Mouse (Mus musculus): ENCODE results near the gene Fas. TPM values are rescaled to one million over a fixed set of nuclear protein-coding genes. Genes with fewer than 3 reads are reported as not detected.

Gene Fas
- polyA plus RNA-seq, 1 experiment from 2014 or later: 1.8 TPM

DNA sequence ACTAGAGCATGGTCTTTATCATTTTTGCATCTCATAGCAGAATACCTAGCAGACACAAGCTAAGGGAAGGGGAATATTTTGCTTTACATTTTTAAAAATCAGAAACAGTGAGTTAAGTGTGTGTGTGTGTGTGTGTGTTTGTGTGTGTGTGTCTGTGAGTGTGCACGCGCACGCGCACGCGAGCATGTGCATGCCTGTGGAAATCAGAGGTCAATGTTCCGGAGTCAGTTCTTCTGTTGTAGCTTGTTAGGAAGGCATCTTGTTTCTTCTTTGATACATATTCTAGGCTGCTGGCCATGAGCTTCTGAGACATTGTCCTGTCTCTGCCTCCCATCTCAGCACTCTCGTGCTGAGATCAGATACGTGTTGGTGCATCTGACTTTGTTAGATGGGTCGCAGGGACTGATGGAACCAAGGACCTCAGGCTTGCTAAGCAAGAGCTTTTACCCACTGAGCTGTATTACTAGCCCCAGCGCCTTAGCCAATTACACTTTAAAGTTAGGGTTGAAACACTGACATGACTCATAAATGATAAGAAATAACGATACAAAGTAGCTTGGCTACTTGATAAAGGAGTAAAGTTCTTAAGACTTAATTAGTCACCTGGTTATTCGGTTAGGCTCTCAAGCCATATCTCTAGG, 19.5 kb upstream of the Fas start:
- no peaks in the 10 kb centered on the region for H3K36me3 ChIP-seq (ENCODE audit: control insufficient read depth, insufficient read depth, low read length)
- H3K4me2 ChIP-seq (replicated peaks; ENCODE audit: low read depth, low read length): no peak overlapping the region
- H3K9ac ChIP-seq (ENCODE audit: low read depth, low read length): no peak overlapping the region
- no peak overlapping the region for H3K27ac ChIP-seq (ENCODE audit: low read depth, low read length)
- 95% methylated on average over 13 of the region's 13 CpGs for WGBS
- H3K4me1 ChIP-seq (ENCODE audit: control insufficient read depth, insufficient read depth, low read length): no peaks in the 10 kb centered on the region
- ATAC-seq (ENCODE audit: low FRiP score, low TSS enrichment): no peak
- no peaks in the 10 kb centered on the region for H3K9me3 ChIP-seq (ENCODE audit: control insufficient read depth, low read length)
- no peak overlapping the region for H3K4me3 ChIP-seq (ENCODE audit: low read length)
- H3K27me3 ChIP-seq (ENCODE audit: control insufficient read depth, insufficient read depth, low read length): no peaks in the 10 kb centered on the region

DNA sequence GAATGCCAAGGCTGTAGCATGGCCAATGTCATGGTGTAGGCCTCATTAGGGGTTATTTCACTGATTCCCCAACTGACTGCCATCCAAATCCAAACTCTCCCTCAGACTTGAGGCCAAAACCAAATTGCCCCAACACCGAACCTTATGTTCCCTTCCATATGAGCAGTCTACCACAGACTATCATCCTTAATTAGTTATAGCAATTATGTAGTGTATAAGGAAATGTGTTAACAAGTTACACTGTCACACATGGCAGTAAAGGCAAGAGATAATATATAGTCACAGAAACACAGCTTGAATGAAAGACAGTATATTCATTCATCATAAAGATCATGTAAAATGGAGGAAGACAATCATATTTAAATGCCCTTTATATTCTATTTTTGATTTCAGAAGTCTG, 17.4 kb upstream of the Fas start:
- H3K4me3 ChIP-seq (ENCODE audit: low read length): no peak overlapping the region
- H3K27ac ChIP-seq (ENCODE audit: low read depth, low read length): no peak overlapping the region
- no peaks in the 10 kb centered on the region for H3K4me1 ChIP-seq (ENCODE audit: control insufficient read depth, insufficient read depth, low read length)
- H3K36me3 ChIP-seq (ENCODE audit: control insufficient read depth, insufficient read depth, low read length): no peaks in the 10 kb centered on the region
- no peak overlapping the region for H3K9ac ChIP-seq (ENCODE audit: low read depth, low read length)
- no peaks in the 10 kb centered on the region for H3K27me3 ChIP-seq (ENCODE audit: control insufficient read depth, insufficient read depth, low read length)
- WGBS: 89% methylated on average over 1 of the region's 1 CpGs
- ATAC-seq (ENCODE audit: low FRiP score, low TSS enrichment): no peak
- H3K9me3 ChIP-seq (ENCODE audit: control insufficient read depth, low read length): no peaks in the 10 kb centered on the region
- H3K4me2 ChIP-seq (replicated peaks; ENCODE audit: low read depth, low read length): no peak overlapping the region

DNA sequence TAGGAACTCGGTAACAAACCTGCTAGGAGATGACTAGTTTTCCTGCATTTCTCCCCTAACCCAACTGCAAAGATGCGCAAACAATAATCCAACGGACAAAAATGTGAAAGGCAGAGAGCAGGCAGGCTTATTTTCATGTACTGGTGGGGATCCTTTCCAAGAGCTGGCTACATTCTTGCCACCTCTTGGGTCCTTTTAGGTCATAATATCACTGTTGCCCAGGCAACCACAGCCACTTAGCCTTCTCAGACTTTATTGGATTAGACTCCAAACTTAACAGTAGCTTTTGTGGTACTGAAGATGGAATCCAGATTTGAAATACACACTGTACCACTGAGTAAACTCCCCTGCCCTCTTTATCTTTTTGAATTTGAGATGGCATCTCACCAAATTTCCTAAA, 12.4 kb upstream of the Fas start:
- Histone ChIP-seq H3K4me2 (replicated peaks; ENCODE audit: low read depth, low read length) (no peak overlapping the region), H3K9ac (ENCODE audit: low read depth, low read length) (no peak overlapping the region), H3K27ac (ENCODE audit: low read depth, low read length) (no peak overlapping the region), H3K9me3 (ENCODE audit: control insufficient read depth, low read length) (no peaks in the 10 kb centered on the region), H3K4me1 (ENCODE audit: control insufficient read depth, insufficient read depth, low read length) (no peaks in the 10 kb centered on the region), H3K36me3 (ENCODE audit: control insufficient read depth, insufficient read depth, low read length) (no peaks in the 10 kb centered on the region), H3K27me3 (ENCODE audit: control insufficient read depth, insufficient read depth, low read length) (no peaks in the 10 kb centered on the region), H3K4me3 (ENCODE audit: low read length) (no peak overlapping the region)
- ATAC-seq (ENCODE audit: low FRiP score, low TSS enrichment): no peak
- WGBS: 85% methylated on average over 3 of the region's 3 CpGs

DNA sequence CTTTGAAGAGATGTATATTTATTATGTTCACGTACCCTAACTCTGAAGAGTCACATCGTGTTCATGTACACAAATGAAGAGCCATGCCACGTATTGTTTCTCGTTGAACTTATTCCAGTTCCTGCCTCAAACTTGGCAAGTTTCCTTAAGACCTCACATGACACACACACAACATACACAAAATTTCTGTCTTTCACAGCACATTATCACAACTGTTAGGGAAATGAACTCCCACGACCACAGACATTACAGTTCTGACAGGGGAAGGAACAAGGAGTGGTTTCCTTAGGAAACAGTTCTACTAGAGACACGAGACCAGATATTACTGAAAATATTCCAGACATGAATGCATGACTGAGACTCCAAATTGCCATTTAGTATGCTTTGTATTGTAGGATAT, 6.9 kb upstream of the Fas start:
- Histone ChIP-seq H3K27me3 (ENCODE audit: control insufficient read depth, insufficient read depth, low read length) (no peaks in the 10 kb centered on the region), H3K9ac (ENCODE audit: low read depth, low read length) (no peak overlapping the region), H3K4me1 (ENCODE audit: control insufficient read depth, insufficient read depth, low read length) (no peaks in the 10 kb centered on the region), H3K36me3 (ENCODE audit: control insufficient read depth, insufficient read depth, low read length) (no peaks in the 10 kb centered on the region), H3K4me3 (ENCODE audit: low read length) (no peak overlapping the region), H3K9me3 (ENCODE audit: control insufficient read depth, low read length) (no peaks in the 10 kb centered on the region), H3K27ac (ENCODE audit: low read depth, low read length) (no peak overlapping the region), H3K4me2 (replicated peaks; ENCODE audit: low read depth, low read length) (no peak overlapping the region)
- ATAC-seq (ENCODE audit: low FRiP score, low TSS enrichment): no peak
- WGBS: 75% methylated on average over 6 of the region's 6 CpGs

DNA sequence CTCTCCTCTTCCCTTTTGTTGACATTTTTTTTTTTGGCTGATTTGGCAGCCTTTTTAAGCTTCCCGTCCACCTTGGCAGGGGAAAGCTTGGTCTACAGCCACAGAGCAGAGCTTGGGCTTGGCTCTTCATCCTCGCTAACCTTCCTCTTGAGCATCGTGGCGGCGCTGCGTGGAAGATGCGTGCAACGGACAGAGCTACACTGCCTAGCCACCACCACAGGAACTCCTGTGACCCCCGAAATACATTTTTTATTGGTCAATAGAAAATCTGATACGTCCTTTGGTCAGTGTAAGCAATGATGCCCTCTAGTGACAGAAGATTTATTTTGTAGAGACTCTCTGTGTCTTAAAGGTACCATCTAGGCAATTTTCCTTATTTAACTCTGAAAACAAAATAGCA, 6.1 kb upstream of the Fas start:
- no peak overlapping the region for H3K27ac ChIP-seq (ENCODE audit: low read depth, low read length)
- no peaks in the 10 kb centered on the region for H3K9me3 ChIP-seq (ENCODE audit: control insufficient read depth, low read length)
- WGBS: 65% methylated on average over 10 of the region's 10 CpGs
- H3K36me3 ChIP-seq (ENCODE audit: control insufficient read depth, insufficient read depth, low read length): no peaks in the 10 kb centered on the region
- no peak overlapping the region for H3K4me2 ChIP-seq (replicated peaks; ENCODE audit: low read depth, low read length)
- no peak overlapping the region for H3K9ac ChIP-seq (ENCODE audit: low read depth, low read length)
- ATAC-seq (ENCODE audit: low FRiP score, low TSS enrichment): no peak
- H3K27me3 ChIP-seq (ENCODE audit: control insufficient read depth, insufficient read depth, low read length): no peaks in the 10 kb centered on the region
- no peak overlapping the region for H3K4me3 ChIP-seq (ENCODE audit: low read length)
- H3K4me1 ChIP-seq (ENCODE audit: control insufficient read depth, insufficient read depth, low read length): no peaks in the 10 kb centered on the region

DNA sequence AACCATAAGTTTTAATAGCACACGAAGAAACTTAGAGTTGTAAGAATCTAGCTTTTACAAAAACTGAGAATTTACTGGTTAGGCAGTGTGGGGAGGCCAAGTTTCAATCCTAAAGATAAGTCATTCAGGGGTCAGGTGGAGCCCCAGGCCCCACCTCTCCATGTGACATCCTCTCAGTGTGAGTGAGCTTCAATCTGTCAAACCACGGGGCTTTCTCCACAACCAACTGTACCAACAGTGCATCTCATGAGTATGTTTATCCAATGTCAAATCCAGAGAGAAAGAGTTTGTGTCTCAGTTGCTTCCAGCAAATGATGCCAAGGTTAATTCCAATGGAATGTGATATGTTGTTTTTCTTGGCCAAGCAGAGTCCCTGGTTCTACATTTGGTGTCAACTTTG, 5.6 kb upstream of the Fas start:
- Histone ChIP-seq H3K36me3 (ENCODE audit: control insufficient read depth, insufficient read depth, low read length) (no peaks in the 10 kb centered on the region), H3K9ac (ENCODE audit: low read depth, low read length) (no peak overlapping the region), H3K4me1 (ENCODE audit: control insufficient read depth, insufficient read depth, low read length) (no peaks in the 10 kb centered on the region), H3K4me2 (replicated peaks; ENCODE audit: low read depth, low read length) (no peak overlapping the region), H3K4me3 (ENCODE audit: low read length) (no peak overlapping the region), H3K27me3 (ENCODE audit: control insufficient read depth, insufficient read depth, low read length) (no peaks in the 10 kb centered on the region), H3K27ac (ENCODE audit: low read depth, low read length) (no peak overlapping the region), H3K9me3 (ENCODE audit: control insufficient read depth, low read length) (no peaks in the 10 kb centered on the region)
- 60% methylated on average over 2 of the region's 2 CpGs for WGBS
- no peak for ATAC-seq (ENCODE audit: low FRiP score, low TSS enrichment)

DNA sequence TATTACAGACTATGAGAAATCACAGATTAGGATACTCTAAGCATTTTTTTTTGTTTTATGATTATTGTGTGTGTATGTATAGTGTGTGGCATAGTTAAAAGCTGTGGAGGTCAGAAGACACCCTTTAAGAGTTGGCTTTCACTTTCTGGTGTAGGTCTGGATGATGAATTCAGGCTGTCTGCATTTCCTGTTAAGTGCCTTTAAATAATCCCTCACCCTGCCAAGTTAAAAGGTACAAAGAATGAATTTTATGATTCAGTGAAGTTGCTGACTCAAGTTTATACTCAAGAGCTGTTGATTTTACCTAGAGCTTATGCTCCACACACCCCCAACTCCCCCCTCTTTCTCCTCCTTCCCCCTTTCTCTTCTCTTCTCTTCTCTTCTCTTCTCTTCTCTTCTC, 3.2 kb upstream of the Fas start:
- Histone ChIP-seq H3K4me3 (ENCODE audit: low read length) (no peak overlapping the region), H3K4me2 (replicated peaks; ENCODE audit: low read depth, low read length) (no peak overlapping the region), H3K36me3 (ENCODE audit: control insufficient read depth, insufficient read depth, low read length) (no peaks in the 10 kb centered on the region), H3K9me3 (ENCODE audit: control insufficient read depth, low read length) (no peaks in the 10 kb centered on the region), H3K9ac (ENCODE audit: low read depth, low read length) (no peak overlapping the region), H3K27me3 (ENCODE audit: control insufficient read depth, insufficient read depth, low read length) (0 out of 2 replicates have a peak, but pooled peaks cover 2% of the 10 kb centered on the region), H3K27ac (ENCODE audit: low read depth, low read length) (no peak overlapping the region), H3K4me1 (ENCODE audit: control insufficient read depth, insufficient read depth, low read length) (no peaks in the 10 kb centered on the region)
- ATAC-seq (ENCODE audit: low FRiP score, low TSS enrichment): no peak

DNA sequence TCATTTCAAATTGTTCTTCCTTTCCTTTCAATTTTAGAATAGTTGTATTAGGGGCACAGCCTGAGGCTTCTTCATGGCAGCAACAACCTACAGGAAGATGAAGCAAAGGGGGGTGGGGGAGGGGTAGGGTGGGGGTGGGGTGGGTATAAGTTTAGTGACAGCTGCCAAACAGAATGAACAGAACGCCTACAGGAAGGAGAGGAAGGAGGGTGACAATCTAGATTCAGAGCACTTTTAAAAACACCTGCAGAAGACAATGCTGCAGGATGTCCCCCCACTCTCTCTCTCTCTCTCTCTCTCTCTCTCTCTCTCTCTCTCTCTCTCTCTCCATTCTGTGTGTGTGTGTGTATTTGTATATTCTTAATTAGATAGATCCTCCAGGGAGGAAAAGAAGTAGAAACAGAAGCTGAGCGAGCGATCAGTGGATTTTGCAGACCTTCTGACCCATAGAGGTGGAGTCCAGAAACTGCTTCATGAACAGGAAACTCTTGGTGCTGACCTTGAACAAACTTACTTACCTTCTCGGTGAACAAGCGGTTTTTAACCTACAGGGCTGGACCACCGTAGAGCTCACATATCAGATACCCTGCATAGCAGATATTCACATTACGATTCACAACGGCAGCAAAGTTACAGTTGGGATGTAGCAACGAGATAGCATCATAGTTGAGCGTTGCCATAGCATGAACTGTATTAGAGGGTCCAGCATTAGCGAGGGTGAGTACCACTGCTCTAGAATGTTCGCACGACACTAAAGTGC, 2.6 kb upstream of the Fas start:
- H3K27ac ChIP-seq (ENCODE audit: low read depth, low read length): no peak overlapping the region
- ATAC-seq (ENCODE audit: low FRiP score, low TSS enrichment): no peak
- no peak overlapping the region for H3K4me3 ChIP-seq (ENCODE audit: low read length)
- WGBS: 78% methylated on average over 13 of the region's 13 CpGs
- no peaks in the 10 kb centered on the region for H3K36me3 ChIP-seq (ENCODE audit: control insufficient read depth, insufficient read depth, low read length)
- no peaks in the 10 kb centered on the region for H3K4me1 ChIP-seq (ENCODE audit: control insufficient read depth, insufficient read depth, low read length)
- no peaks in the 10 kb centered on the region for H3K9me3 ChIP-seq (ENCODE audit: control insufficient read depth, low read length)
- H3K9ac ChIP-seq (ENCODE audit: low read depth, low read length): no peak overlapping the region
- no peak overlapping the region for H3K4me2 ChIP-seq (replicated peaks; ENCODE audit: low read depth, low read length)
- H3K27me3 ChIP-seq (ENCODE audit: control insufficient read depth, insufficient read depth, low read length): 0 out of 2 replicates have a peak, but pooled peaks cover 2% of the 10 kb centered on the region

DNA sequence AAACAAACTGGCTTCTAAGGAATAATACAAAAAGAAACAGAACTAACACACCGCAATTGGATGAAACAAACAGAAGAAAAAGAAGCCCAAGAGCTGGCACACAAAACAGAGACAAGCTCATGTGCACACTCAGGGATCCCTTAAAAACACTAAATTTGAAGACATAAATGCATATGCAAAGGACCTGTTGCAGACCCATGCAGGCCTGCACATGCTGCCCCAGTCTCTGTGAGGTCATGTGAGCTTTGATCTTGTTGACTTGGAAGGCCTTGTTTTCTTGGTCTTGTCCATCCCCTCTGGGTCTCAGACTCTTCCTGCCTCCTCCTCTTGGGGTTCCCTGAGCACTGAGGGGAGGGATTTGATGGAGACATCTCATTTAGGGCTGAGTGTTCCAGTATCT, 1.8 kb upstream of the Fas start:
- 97% methylated on average over 1 of the region's 1 CpGs for whole genome bisulfite sequencing
- Histone ChIP-seq H3K27me3 (ENCODE audit: control insufficient read depth, insufficient read depth, low read length) (0 out of 2 replicates have a peak, but pooled peaks cover 2% of the 10 kb centered on the region), H3K36me3 (ENCODE audit: control insufficient read depth, insufficient read depth, low read length) (no peaks in the 10 kb centered on the region)

More for the DNA sequence above, 1.8 kb upstream of the Fas start:
- Histone ChIP-seq H3K4me1 (ENCODE audit: control insufficient read depth, insufficient read depth, low read length) (no peaks in the 10 kb centered on the region), H3K9ac (ENCODE audit: low read depth, low read length) (no peak overlapping the region), H3K4me3 (ENCODE audit: low read length) (no peak overlapping the region), H3K27ac (ENCODE audit: low read depth, low read length) (no peak overlapping the region), H3K4me2 (replicated peaks; ENCODE audit: low read depth, low read length) (no peak overlapping the region), H3K9me3 (ENCODE audit: control insufficient read depth, low read length) (no peaks in the 10 kb centered on the region)
- no peak for ATAC-seq (ENCODE audit: low FRiP score, low TSS enrichment)

Data from kidney, embryonic 14.5 days (tissue).